Mouse (Mus musculus): ENCODE results near the gene Sarnp.
"Not testable (repeated sequence)": the region's sequence is repeated elsewhere in the genome, so short reads cannot be mapped to it uniquely, and the experiment has no call there.

DNA sequence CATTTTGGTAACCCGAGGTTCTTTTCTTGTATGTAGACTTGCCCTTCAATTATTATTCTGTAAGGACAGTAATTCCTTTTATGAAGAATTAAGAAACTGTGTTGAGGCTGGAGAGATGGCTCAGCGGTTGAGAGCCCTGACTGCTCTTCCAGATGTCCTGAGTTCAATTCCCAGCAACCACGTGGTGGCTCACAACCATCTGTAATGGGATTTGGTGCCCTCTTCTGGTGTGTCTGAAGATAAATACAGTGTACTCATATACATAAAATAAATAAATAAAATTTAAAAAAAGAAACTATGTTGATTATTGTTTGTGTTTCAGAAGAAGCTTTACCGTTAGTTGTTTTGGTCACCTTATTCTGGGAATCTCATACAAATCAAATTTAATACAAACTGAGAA is 6.0 kb downstream of the Sarnp start:
- not testable (repeated sequence) for TF ChIP-seq CTCF (IDR thresholded peaks at IDR 0.05; ENCODE audit: borderline replicate concordance, control insufficient read depth, extremely low read depth, insufficient read depth, low read length, poor library complexity); POLR2A (IDR thresholded peaks at IDR 0.05; ENCODE audit: control insufficient read depth, extremely low read depth, insufficient read depth, low read length, poor library complexity)
